Mouse (Mus musculus): ENCODE measurements around the gene Bcl6b. TPM values are rescaled to one million over a fixed set of nuclear protein-coding genes. Genes with fewer than 3 reads are reported as not detected.
A peak's percentile ranks its signal among the peaks of the same experiment; 100 is the strongest.

Bcl6b gene
- polyA plus RNA-seq, 1 experiment: 5.9 TPM

DNA sequence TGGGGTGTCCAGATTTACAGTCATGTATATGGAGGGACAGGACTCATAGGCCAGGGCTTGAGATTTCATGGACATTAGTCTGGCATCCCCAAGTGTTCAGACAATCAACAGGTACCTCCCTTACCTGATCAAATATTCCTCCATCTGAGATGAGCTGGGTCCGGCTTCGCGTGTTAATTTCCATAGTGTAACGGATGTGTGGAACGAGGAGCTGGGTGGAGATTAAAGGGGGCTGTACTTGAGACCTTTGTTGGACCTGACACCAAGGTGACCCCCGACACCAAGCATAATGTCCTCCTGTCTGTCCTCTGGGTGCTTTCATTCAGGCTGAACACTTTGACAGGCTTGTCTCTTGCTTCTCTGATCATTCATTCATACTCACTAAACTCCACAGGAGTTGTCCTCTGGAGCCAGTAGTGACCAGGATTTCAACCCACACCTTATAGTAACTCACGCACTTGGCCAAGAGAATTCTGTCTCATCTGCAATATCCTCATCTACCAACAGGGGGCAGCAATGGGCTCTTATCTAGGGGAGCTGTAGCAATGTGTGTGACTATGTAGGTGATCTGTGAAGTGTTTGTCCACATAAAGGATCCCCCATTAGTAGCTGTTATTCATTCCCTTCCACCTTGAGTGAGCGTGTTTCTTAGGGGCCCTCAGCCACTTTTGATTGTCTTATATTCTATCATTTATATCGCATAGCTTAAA, 17.7 kb upstream of the Bcl6b start:
- DNase-seq (ENCODE audit: low read depth): peak; percentile 53
- TF ChIP-seq POLR2A (IDR thresholded peaks at IDR 0.05; ENCODE audit: borderline replicate concordance, extremely low read depth, insufficient read depth, insufficient read length, poor library complexity, severe bottlenecking) (no peak), CTCF (IDR thresholded peaks at IDR 0.05; ENCODE audit: borderline replicate concordance, extremely low read depth, insufficient read depth, insufficient read length) (peak; percentile 70; the same call in 1 of the 2 replicates)

- no peak for TF ChIP-seq CTCF (IDR thresholded peaks at IDR 0.05; ENCODE audit: borderline replicate concordance, extremely low read depth, insufficient read depth, insufficient read length)
- no peak for TF ChIP-seq POLR2A (IDR thresholded peaks at IDR 0.05; ENCODE audit: borderline replicate concordance, extremely low read depth, insufficient read depth, insufficient read length, poor library complexity, severe bottlenecking)
- DNase-seq (ENCODE audit: low read depth): no peak
These were observed 13.0 kb upstream of the Bcl6b start for GRCm38 (mm10) chr11:70242591-70242990.

- DNase-seq (ENCODE audit: low read depth): peak; percentile 95
- TF ChIP-seq POLR2A (IDR thresholded peaks at IDR 0.05; ENCODE audit: borderline replicate concordance, extremely low read depth, insufficient read depth, insufficient read length, poor library complexity, severe bottlenecking) (peak; percentile 23; the same call in 1 of the 2 replicates), CTCF (IDR thresholded peaks at IDR 0.05; ENCODE audit: borderline replicate concordance, extremely low read depth, insufficient read depth, insufficient read length) (no peak)
These were observed 10.1 kb upstream of the Bcl6b start, which contains the start of the genes Gm21988 and Rnasek for GRCm38 (mm10) chr11:70239541-70240279. Gm21988 (minus strand) TSS chr11:70239830. Rnasek (minus strand) TSS chr11:70239842.

- DNase-seq (ENCODE audit: low read depth): no peak
- no peak for TF ChIP-seq CTCF (IDR thresholded peaks at IDR 0.05; ENCODE audit: borderline replicate concordance, extremely low read depth, insufficient read depth, insufficient read length)
- TF ChIP-seq POLR2A (IDR thresholded peaks at IDR 0.05; ENCODE audit: borderline replicate concordance, extremely low read depth, insufficient read depth, insufficient read length, poor library complexity, severe bottlenecking): no peak
These were observed 9.2 kb upstream of the Bcl6b start for GRCm38 (mm10) chr11:70238591-70239440.

- TF ChIP-seq CTCF (IDR thresholded peaks at IDR 0.05; ENCODE audit: borderline replicate concordance, extremely low read depth, insufficient read depth, insufficient read length): peak; percentile 55; the same call in 1 of the 2 replicates
- TF ChIP-seq POLR2A (IDR thresholded peaks at IDR 0.05; ENCODE audit: borderline replicate concordance, extremely low read depth, insufficient read depth, insufficient read length, poor library complexity, severe bottlenecking): peak; percentile 82; the same call in 1 of the 2 replicates
- peak; percentile 99 for DNase-seq (ENCODE audit: low read depth)
These were observed 8.0 kb upstream of the Bcl6b start, which contains the start of gene 0610010K14Rik for GRCm38 (mm10) chr11:70237457-70238167. 0610010K14Rik (minus strand) TSS chr11:70237914.

DNA sequence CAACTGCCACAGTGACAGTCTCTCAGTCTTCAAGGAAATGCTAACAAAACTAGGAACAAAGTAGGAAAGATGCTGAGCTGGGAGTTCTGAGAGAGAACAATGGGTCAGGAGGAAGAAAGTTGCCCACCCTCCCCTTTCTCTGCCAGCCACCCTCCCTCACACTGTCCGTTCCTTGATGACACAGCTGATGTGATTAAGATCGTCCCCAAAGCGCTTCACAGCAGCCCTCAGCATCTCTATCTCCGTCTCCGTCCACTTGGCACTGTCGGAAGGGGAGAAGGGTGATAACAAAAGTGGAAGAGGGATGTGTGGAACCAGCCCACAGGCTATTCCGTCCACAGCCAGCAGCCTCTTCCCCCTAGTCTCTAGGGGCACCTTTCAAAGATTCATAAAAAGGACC, 7.1 kb upstream of the Bcl6b start:
- TF ChIP-seq CTCF (IDR thresholded peaks at IDR 0.05; ENCODE audit: borderline replicate concordance, extremely low read depth, insufficient read depth, insufficient read length) (no peak), POLR2A (IDR thresholded peaks at IDR 0.05; ENCODE audit: borderline replicate concordance, extremely low read depth, insufficient read depth, insufficient read length, poor library complexity, severe bottlenecking) (no peak)
- DNase-seq (ENCODE audit: low read depth): no peak

DNA sequence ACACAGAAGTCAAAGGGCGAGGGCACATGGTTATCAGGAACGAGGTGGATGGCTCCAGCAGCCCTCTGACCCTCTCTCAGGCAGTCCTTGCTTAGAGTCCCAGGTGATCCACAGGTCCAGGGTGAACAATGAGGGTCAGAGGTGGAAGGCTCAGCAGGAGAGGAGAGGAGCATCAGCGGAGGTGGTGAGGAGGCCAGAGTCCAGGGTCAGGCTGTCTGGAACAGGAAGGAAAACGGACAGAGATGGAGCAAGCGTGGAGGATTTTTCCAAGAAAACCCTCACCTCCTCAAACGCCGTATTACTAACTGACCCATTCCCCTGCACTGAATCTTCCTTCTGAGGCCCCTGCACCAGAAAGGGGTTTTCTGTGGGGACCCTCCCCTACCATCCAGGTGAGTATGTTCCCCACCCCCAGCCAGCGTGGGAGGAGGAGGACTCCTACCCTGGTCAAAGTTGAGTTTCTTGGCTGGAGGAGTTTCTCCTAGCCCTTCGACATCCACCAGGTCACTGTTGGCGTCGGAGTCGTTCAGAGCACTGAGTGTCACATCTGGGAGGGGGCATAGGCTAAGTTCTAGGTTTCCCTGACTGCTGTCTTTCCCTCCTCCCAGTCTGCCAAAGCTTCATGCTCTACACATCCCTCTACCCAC, 5.8 kb upstream of the Bcl6b start:
- TF ChIP-seq CTCF (IDR thresholded peaks at IDR 0.05; ENCODE audit: borderline replicate concordance, extremely low read depth, insufficient read depth, insufficient read length) (no peak), POLR2A (IDR thresholded peaks at IDR 0.05; ENCODE audit: borderline replicate concordance, extremely low read depth, insufficient read depth, insufficient read length, poor library complexity, severe bottlenecking) (no peak)
- no peak for DNase-seq (ENCODE audit: low read depth)

DNA sequence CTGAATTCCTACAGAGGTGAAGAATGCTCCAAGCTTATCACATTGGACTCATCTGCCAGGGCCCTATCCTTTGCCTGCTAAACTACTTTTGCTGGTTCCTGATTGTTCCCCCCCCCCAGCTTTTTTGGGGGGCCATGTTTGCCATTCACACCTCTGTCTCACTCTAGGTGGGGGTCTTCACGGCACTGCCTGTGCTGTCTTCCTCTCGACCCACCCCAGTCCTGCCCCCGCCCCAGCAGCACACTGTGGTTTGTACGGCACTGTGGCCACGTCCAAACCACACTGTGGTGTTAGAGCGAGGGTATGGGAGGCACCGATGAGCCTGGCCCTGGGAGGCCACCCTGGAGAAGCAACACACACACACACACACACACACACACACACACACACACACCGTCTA, 4.9 kb upstream of the Bcl6b start:
- no peak for DNase-seq (ENCODE audit: low read depth)
- no peak for TF ChIP-seq POLR2A (IDR thresholded peaks at IDR 0.05; ENCODE audit: borderline replicate concordance, extremely low read depth, insufficient read depth, insufficient read length, poor library complexity, severe bottlenecking)
- no peak for TF ChIP-seq CTCF (IDR thresholded peaks at IDR 0.05; ENCODE audit: borderline replicate concordance, extremely low read depth, insufficient read depth, insufficient read length)

- TF ChIP-seq CTCF (IDR thresholded peaks at IDR 0.05; ENCODE audit: borderline replicate concordance, extremely low read depth, insufficient read depth, insufficient read length): no peak
- TF ChIP-seq POLR2A (IDR thresholded peaks at IDR 0.05; ENCODE audit: borderline replicate concordance, extremely low read depth, insufficient read depth, insufficient read length, poor library complexity, severe bottlenecking): no peak
- no peak for DNase-seq (ENCODE audit: low read depth)
These were observed 4.4 kb upstream of the Bcl6b start for GRCm38 (mm10) chr11:70234037-70234436.

DNA sequence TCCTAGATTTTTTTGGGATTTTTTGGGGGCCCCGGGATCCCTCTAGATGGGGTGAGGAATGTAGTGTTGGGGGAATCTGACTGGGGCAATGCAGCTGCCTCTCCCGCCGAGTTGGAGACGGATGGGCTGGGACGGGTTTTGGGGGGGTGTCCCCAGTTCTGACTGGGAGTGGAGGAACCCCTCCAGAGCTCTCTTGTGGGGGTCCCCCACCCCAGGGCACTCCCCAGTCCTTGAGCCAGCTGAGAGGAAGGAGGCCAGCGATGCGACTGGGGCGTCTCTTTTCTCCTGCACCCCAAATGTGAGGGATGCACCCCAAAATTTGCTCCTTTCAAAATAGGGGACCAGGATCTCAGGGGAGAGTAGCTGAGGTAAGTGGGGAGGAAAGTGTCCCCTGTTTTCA, 3.4 kb upstream of the Bcl6b start:
- TF ChIP-seq POLR2A (IDR thresholded peaks at IDR 0.05; ENCODE audit: borderline replicate concordance, extremely low read depth, insufficient read depth, insufficient read length, poor library complexity, severe bottlenecking) (no peak), CTCF (IDR thresholded peaks at IDR 0.05; ENCODE audit: borderline replicate concordance, extremely low read depth, insufficient read depth, insufficient read length) (no peak)
- DNase-seq (ENCODE audit: low read depth): no peak
